Mouse (Mus musculus) ovary, postnatal 36 days (tissue): ENCODE results near the gene E430018J23Rik.
"Not testable (repeated sequence)": the region's sequence is repeated elsewhere in the genome, so short reads cannot be mapped to it uniquely, and the experiment has no call there.

Source experiments
- DNase-seq: peaks from one replicate; pipeline ENCODE4 v3.0.0; 2022; ENCODE audit warnings: low spot score, mixed read lengths

E430018J23Rik gene

DNA sequence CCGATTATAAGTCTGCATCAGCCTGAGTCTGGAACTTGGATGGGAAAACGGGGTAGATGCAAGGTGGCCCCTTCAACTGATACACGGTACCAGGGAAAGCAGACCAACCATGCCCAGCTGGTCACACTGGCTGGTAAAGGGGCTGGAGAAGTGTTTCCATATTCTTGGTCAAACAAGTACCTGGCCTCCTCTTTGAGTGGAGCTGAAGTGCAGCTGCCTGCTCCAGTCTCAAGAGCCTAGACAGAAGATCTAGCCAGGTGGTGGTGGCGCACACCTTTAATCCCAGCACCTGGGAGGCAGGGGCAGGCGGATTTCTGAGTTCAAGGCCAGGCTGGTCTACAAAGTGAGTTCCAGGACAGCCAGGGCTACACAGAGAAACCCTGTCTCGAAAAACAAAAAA lies 51.6 kb downstream of the E430018J23Rik start:
- not testable (repeated sequence) for DNase-seq

DNA sequence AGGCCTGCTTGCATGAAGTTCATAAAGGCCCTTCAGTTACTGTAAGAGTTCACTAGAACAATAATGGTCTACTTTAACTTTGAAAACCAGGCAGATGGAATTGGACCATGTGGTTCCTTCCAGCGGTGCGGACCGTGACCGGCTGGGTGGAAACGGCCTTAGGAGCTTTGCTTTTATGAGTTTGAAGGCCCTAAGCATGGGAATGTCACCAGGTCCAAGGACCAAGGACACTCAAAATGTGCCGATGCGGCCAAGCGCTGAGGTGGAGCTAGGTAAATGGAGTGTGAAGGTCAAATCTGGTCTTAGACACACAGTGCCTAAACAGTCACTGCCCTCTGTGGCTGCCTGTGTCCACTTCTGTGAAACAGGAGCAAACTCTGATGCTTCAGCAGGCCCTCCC lies 52.1 kb downstream of the E430018J23Rik start:
- no peak for DNase-seq
